Mouse (Mus musculus) gastrocnemius, postnatal 10 days (tissue): ENCODE measurements around the gene Kif1c. TPM values are rescaled to one million over a fixed set of nuclear protein-coding genes. Genes with fewer than 3 reads are reported as not detected.
A peak's percentile ranks its signal among the peaks of the same experiment; 100 is the strongest.

Experiments used
- DNase-seq: peaks from one replicate; pipeline ENCODE4 v3.0.0; 2021; ENCODE audit warnings: mixed read lengths
- long read RNA-seq, 2 experiments: library from polyadenylated mRNA; stranded (forward); transcript quantifications; one replicate each; pipeline ENCODE4 v2.0.0; 2021
- total RNA-seq, 2 experiments: library from RNA; stranded (reverse); gene quantifications; 2 replicates each; pipeline ENCODE4 v1.2.3; 2021

The Kif1c gene
- total RNA-seq, result 100 to 1,000 TPM; 195 to 205 TPM
- long read RNA-seq, experiment 1, partial matches to known transcripts, result 1 of 8 reads
- long read RNA-seq, experiment 1, other reads (novel, unspliced or antisense), result 7 of 8 reads
- long read RNA-seq, experiment 2, partial matches to known transcripts, result 2 of 6 reads
- long read RNA-seq, experiment 2, other reads (novel, unspliced or antisense), result 4 of 6 reads

GRCm38 (mm10) chr11:70699722-70700556 is at the start of gene Kif1c, which contains the start of gene Inca1:
Gene Kif1c, plus strand, starts transcription at chr11:70700548.
Gene Inca1, minus strand, starts transcription at chr11:70700155.
- DNase-seq, result peak; percentile 98

- no peak for DNase-seq
Measured at GRCm38 (mm10) chr11:70651391-70651790, 49.0 kb upstream of the Kif1c start.

GRCm38 (mm10) chr11:70652029-70652883 is 48.1 kb upstream of the Kif1c start:
- no peak for DNase-seq

GRCm38 (mm10) chr11:70652884-70653344 is 47.4 kb upstream of the Kif1c start:
- DNase-seq, result no peak

- peak; percentile 74 for DNase-seq
Measured at GRCm38 (mm10) chr11:70653345-70654197, 46.8 kb upstream of the Kif1c start.

GRCm38 (mm10) chr11:70654198-70654922 is 46.0 kb upstream of the Kif1c start, which contains the start of gene Pfn1:
Gene Pfn1, minus strand, starts transcription at chr11:70654644.
- peak; percentile 80 for DNase-seq

- peak; percentile 87 for DNase-seq
Measured at GRCm38 (mm10) chr11:70654923-70655570, 45.3 kb upstream of the Kif1c start.

GRCm38 (mm10) chr11:70655571-70656455 is 44.5 kb upstream of the Kif1c start:
- peak; percentile 73 for DNase-seq

GRCm38 (mm10) chr11:70656456-70656927 is 43.9 kb upstream of the Kif1c start:
- peak; percentile 86 for DNase-seq

- DNase-seq, result peak; percentile 77
Measured at GRCm38 (mm10) chr11:70656964-70657363, 43.4 kb upstream of the Kif1c start, which contains the start of gene Eno3. Gene Eno3, plus strand, starts transcription at chr11:70657202.

GRCm38 (mm10) chr11:70657573-70657972 is 42.8 kb upstream of the Kif1c start:
- no peak for DNase-seq

- no peak for DNase-seq
Measured at GRCm38 (mm10) chr11:70657991-70658390, 42.4 kb upstream of the Kif1c start.

GRCm38 (mm10) chr11:70658521-70658920 is 41.8 kb upstream of the Kif1c start:
- DNase-seq, result no peak

- DNase-seq, result no peak
Measured at GRCm38 (mm10) chr11:70658942-70659341, 41.4 kb upstream of the Kif1c start.

GRCm38 (mm10) chr11:70660571-70660970 is 39.8 kb upstream of the Kif1c start:
- DNase-seq, result no peak

- DNase-seq, result no peak
Measured at GRCm38 (mm10) chr11:70663101-70663500, 37.2 kb upstream of the Kif1c start.

GRCm38 (mm10) chr11:70663957-70664356 is 36.4 kb upstream of the Kif1c start:
- no peak for DNase-seq

- no peak for DNase-seq
Measured at GRCm38 (mm10) chr11:70664741-70665140, 35.6 kb upstream of the Kif1c start.

GRCm38 (mm10) chr11:70666687-70667086 is 33.7 kb upstream of the Kif1c start:
- DNase-seq, result no peak
